Mouse (Mus musculus): ENCODE data around the gene Cd2. TPM values are rescaled to one million over a fixed set of nuclear protein-coding genes. Genes with fewer than 3 reads are reported as not detected.

Gene Cd2
- polyA plus RNA-seq, 1 experiment from 2014 or later: not detected

DNA sequence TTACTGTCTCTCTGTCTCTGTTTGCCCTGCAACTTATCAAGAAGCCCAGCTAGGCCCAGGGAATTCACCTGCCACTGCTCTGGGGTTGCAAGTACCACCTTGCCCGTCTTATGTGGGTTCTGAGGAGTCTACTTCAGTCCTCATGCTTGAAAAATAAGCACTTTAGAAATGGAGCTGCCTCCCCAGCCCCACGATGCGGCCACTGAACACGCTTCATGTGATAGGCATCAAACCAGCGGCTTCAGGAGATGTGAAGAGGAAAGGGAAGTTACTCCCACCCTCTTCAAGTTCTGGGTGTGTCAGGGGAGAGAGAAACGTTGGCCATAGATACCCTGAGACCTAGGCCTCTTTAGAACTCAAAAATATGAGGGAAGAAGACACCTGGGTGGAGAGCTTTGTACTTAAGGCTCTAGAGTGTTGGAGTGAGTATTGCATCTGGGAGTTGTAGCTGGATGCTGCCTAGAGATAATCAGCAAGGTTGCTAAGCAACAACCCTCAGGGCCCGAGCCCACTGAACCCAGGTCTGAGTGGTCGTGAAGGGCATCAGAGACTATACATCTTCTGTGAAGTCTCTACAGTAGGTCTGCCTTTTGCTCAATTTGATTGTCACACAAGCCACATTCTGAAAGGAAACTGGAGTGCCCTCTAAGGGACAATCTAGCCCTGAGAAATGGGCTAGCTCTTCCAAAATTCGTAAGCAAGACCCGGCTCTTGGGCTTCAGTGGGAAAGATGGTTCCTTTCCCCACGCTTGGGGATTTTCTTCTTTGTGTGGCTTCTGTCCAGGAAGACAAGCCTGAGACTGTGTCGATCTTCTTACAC, 11.0 kb downstream of the Cd2 start:
- H3K9me3 ChIP-seq (replicated peaks; ENCODE audit: low read length): no peaks in the 10 kb centered on the region
- no peak for DNase-seq (ENCODE audit: low spot score)
- no peak for TF ChIP-seq CTCF (IDR thresholded peaks at IDR 0.05; ENCODE audit: low read depth)
- H3K4me3 ChIP-seq (replicated peaks; ENCODE audit: low read depth, low read length): no peak overlapping the region
- WGBS: 67% methylated on average over 12 of the region's 12 CpGs
- H3K4me1 ChIP-seq (replicated peaks; ENCODE audit: insufficient read depth, low read length): no peaks in the 10 kb centered on the region; the same call in 1 of the 2 replicates
- H3K27me3 ChIP-seq (ENCODE audit: insufficient read depth, low read length): no peaks in the 10 kb centered on the region
- no peaks in the 10 kb centered on the region for H3K36me3 ChIP-seq (ENCODE audit: insufficient read depth, low read length)
- ATAC-seq (replicated peaks; ENCODE audit: low FRiP score, low read depth): no peak
- no peak overlapping the region for H3K9ac ChIP-seq (ENCODE audit: low read depth, low read length)
- H3K4me2 ChIP-seq (ENCODE audit: low read length): no peak overlapping the region
- H3K27ac ChIP-seq: no peak overlapping the region

DNA sequence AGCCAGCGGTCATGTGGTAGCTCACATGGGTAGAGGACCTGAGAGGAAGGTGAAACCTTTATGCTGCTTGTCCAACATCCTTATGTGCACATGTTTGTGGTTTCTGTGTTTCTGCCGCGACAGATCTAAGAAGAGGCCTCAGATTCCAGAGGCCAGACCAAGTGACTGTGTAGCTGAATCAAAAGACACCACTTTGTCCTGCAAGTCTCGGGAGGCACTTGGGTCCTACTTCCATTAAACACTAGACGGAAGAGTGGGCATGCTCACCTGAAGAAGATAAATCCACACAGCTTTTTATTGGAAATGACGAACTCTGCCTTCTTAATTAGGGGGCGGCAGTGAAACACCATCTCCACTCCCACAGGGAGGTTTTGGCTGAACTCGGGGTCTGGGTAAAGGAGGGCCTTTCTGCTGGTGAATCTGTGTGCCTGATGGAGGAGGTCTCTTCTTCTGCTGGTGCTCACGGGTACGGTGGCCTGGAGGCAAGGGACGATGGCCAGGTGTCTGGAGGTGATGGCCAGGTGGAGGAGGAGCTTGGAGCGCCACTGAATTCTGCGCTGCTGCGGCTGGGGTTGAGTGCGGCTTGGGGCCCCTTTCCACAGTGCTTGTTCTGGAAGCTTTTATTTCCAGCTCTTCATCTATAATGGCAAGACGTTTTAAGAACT, 12.0 kb downstream of the Cd2 start:
- Histone ChIP-seq H3K4me1 (replicated peaks; ENCODE audit: insufficient read depth, low read length) (no peaks in the 10 kb centered on the region; the same call in 1 of the 2 replicates), H3K36me3 (ENCODE audit: insufficient read depth, low read length) (no peaks in the 10 kb centered on the region), H3K4me3 (replicated peaks; ENCODE audit: low read depth, low read length) (no peak overlapping the region), H3K9me3 (replicated peaks; ENCODE audit: low read length) (no peaks in the 10 kb centered on the region), H3K27ac (no peak overlapping the region), H3K4me2 (ENCODE audit: low read length) (no peak overlapping the region), H3K9ac (ENCODE audit: low read depth, low read length) (no peak overlapping the region), H3K27me3 (ENCODE audit: insufficient read depth, low read length) (no peaks in the 10 kb centered on the region)
- WGBS: 72% methylated on average over 16 of the region's 16 CpGs
- ATAC-seq (replicated peaks; ENCODE audit: low FRiP score, low read depth) (no peak), DNase-seq (ENCODE audit: low spot score) (no peak)
- TF ChIP-seq CTCF (IDR thresholded peaks at IDR 0.05; ENCODE audit: low read depth): no peak

DNA sequence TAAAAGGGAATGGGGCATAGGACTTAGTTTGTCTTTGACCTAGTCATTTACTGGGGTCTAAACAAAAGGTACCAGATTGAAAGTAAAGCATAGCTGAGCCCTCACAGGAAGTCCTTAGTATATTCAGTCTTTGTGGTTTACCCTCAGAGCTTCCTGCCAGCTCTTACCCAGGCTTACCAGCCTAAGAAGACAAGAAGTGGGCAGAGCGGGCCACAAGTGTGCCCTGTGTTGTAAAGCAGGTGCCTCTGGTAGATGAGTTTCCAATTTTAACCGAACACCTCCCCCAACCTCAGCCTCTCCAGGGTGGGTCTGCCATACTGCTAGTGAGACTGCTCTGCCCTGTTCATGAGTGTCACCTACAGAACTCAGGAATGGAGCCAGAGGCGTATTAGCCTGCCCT, 12.9 kb downstream of the Cd2 start:
- no peaks in the 10 kb centered on the region for H3K36me3 ChIP-seq (ENCODE audit: insufficient read depth, low read length)
- no peaks in the 10 kb centered on the region for H3K4me1 ChIP-seq (replicated peaks; ENCODE audit: insufficient read depth, low read length)
- no peak for ATAC-seq (replicated peaks; ENCODE audit: low FRiP score, low read depth)
- no peaks in the 10 kb centered on the region for H3K9me3 ChIP-seq (replicated peaks; ENCODE audit: low read length)
- H3K9ac ChIP-seq (ENCODE audit: low read depth, low read length): no peak overlapping the region
- no peak for DNase-seq (ENCODE audit: low spot score)
- TF ChIP-seq CTCF (IDR thresholded peaks at IDR 0.05; ENCODE audit: low read depth): no peak
- whole genome bisulfite sequencing: 90% methylated on average over 3 of the region's 3 CpGs
- H3K27me3 ChIP-seq (ENCODE audit: insufficient read depth, low read length): no peaks in the 10 kb centered on the region
- H3K27ac ChIP-seq: no peak overlapping the region
- no peak overlapping the region for H3K4me3 ChIP-seq (replicated peaks; ENCODE audit: low read depth, low read length)
- H3K4me2 ChIP-seq (ENCODE audit: low read length): no peak overlapping the region

DNA sequence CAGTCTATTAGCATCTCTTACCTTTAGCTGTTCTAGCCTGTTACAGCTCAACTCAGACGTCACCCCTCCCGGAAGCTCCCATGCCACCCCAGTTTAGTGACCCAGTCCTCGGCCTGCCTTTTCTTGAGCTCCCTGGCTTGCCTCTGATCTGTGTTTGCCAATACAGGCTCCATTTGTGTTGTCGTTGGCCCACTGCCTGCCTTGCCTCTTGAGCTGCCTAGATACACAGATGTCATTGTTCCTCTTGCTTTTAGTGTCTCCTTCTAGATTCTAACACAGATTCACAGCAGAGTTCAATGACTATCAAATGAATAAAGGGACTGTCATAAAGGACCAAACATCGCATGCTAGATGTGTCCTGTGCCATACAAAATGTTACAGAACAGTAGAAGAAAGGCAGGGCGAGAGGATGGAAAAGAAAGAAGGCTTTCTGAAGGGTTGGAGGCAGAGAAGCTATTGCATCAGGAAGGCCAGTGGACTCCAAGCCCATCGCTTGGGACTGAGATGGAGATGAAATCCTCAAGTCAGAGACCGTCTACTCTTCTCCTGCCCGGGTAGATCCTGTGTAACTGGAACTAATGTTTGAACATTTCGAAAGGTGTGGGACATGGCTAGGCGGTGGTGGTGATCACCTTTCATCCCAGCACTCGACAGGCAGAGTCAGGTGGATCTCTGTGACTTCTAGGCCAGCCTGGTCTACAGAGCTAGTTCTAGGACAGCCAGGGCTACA, 13.5 kb downstream of the Cd2 start:
- Histone ChIP-seq H3K9me3 (replicated peaks; ENCODE audit: low read length) (no peaks in the 10 kb centered on the region), H3K4me1 (replicated peaks; ENCODE audit: insufficient read depth, low read length) (no peaks in the 10 kb centered on the region), H3K36me3 (ENCODE audit: insufficient read depth, low read length) (no peaks in the 10 kb centered on the region), H3K4me3 (replicated peaks; ENCODE audit: low read depth, low read length) (no peak overlapping the region), H3K27ac (no peak overlapping the region), H3K9ac (ENCODE audit: low read depth, low read length) (no peak overlapping the region), H3K27me3 (ENCODE audit: insufficient read depth, low read length) (no peaks in the 10 kb centered on the region), H3K4me2 (ENCODE audit: low read length) (no peak overlapping the region)
- DNase-seq (ENCODE audit: low spot score): no peak
- TF ChIP-seq CTCF (IDR thresholded peaks at IDR 0.05; ENCODE audit: low read depth): no peak
- ATAC-seq (replicated peaks; ENCODE audit: low FRiP score, low read depth): no peak
- WGBS: 82% methylated on average over 12 of the region's 12 CpGs

DNA sequence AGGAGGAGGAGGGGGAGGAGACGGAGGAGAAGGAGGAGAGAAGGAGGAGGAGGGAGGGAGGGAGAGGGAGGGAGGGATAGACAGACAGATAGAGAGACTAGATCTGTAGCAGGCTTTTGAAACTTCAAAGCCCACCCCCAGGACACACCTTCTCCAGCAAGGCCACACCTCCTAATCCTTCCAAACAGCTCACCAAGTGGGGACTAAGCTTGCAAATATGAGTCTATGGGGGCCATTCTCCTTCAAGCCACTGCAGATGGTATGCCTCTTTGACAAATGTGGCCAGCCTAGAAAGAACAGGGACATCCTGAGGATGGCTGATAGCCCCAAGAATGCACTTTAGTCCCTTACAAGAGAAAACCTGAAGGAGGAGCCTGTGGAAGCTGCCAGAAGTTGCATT, 15.6 kb downstream of the Cd2 start:
- no peak for TF ChIP-seq CTCF (IDR thresholded peaks at IDR 0.05; ENCODE audit: low read depth)
- H3K4me2 ChIP-seq (ENCODE audit: low read length): no peak overlapping the region
- ATAC-seq (replicated peaks; ENCODE audit: low FRiP score, low read depth): no peak
- DNase-seq (ENCODE audit: low spot score): no peak
- H3K27me3 ChIP-seq (ENCODE audit: insufficient read depth, low read length): no peaks in the 10 kb centered on the region
- H3K4me3 ChIP-seq (replicated peaks; ENCODE audit: low read depth, low read length): no peak overlapping the region
- no peaks in the 10 kb centered on the region for H3K36me3 ChIP-seq (ENCODE audit: insufficient read depth, low read length)
- 67% methylated on average over 1 of the region's 1 CpGs for WGBS
- no peaks in the 10 kb centered on the region for H3K4me1 ChIP-seq (replicated peaks; ENCODE audit: insufficient read depth, low read length)
- H3K9ac ChIP-seq (ENCODE audit: low read depth, low read length): no peak overlapping the region
- H3K27ac ChIP-seq: no peak overlapping the region
- no peaks in the 10 kb centered on the region for H3K9me3 ChIP-seq (replicated peaks; ENCODE audit: low read length)

DNA sequence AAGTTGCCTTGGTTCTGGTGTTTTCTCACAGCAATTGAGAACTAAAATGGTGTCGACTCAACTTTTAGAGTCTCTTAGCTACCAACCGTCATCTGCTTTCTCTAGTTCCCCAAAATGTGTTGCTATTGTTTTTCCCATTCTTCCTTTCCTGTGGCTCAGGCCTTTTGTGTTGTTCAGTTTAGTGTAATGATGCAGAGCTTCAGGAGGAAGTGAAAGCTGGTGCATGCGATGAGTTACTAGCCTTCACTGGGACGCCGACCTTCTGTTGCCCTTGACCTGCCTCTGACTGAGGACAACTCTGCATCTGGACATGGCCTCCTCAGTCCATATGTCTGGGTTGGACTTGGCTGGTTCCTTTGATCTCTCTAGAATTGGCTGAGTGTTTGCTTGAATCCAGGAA, 16.9 kb downstream of the Cd2 start:
- no peaks in the 10 kb centered on the region for H3K9me3 ChIP-seq (replicated peaks; ENCODE audit: low read length)
- TF ChIP-seq CTCF (IDR thresholded peaks at IDR 0.05; ENCODE audit: low read depth): no peak
- ATAC-seq (replicated peaks; ENCODE audit: low FRiP score, low read depth) (no peak), DNase-seq (ENCODE audit: low spot score) (no peak)
- no peak overlapping the region for H3K9ac ChIP-seq (ENCODE audit: low read depth, low read length)
- H3K27me3 ChIP-seq (ENCODE audit: insufficient read depth, low read length): no peaks in the 10 kb centered on the region
- no peak overlapping the region for H3K4me2 ChIP-seq (ENCODE audit: low read length)
- WGBS: 94% methylated on average over 5 of the region's 5 CpGs
- H3K4me1 ChIP-seq (replicated peaks; ENCODE audit: insufficient read depth, low read length): no peaks in the 10 kb centered on the region
- H3K4me3 ChIP-seq (replicated peaks; ENCODE audit: low read depth, low read length): no peak overlapping the region
- H3K36me3 ChIP-seq (ENCODE audit: insufficient read depth, low read length): no peaks in the 10 kb centered on the region
- H3K27ac ChIP-seq: no peak overlapping the region
